Mouse (Mus musculus) left cerebral cortex, adult 18-20 months (tissue): Measurements from ENCODE around the gene Adgrl2. TPM values are rescaled to one million over a fixed set of nuclear protein-coding genes. Genes with fewer than 3 reads are reported as not detected.

Source experiments
- DNase-seq, 2 experiments: peaks; one replicate each; pipeline ENCODE4 v3.0.0; 2021 to 2022; ENCODE audit warnings: low spot score in 2 of 2, mixed read lengths in 1 of 2
- total RNA-seq, 2 experiments: library from RNA; stranded (reverse); gene quantifications; 2 replicates each; pipeline ENCODE4 v1.2.3; 2021

The Adgrl2 gene
- total RNA-seq, 2 experiments from 2014 or later = 103 to 109 TPM

- no peak for DNase-seq
Observed at GRCm38 (mm10) chr3:148926330-148926729, 64.0 kb downstream of the Adgrl2 start.

GRCm38 (mm10) chr3:148922618-148923095 is 67.7 kb downstream of the Adgrl2 start:
- peak; percentile 57 to 69 for DNase-seq

GRCm38 (mm10) chr3:148921966-148922587 is 68.3 kb downstream of the Adgrl2 start:
- DNase-seq = no peak

GRCm38 (mm10) chr3:148920881-148921280 is 69.5 kb downstream of the Adgrl2 start:
- DNase-seq = no peak

- DNase-seq = no peak
Observed at GRCm38 (mm10) chr3:148918425-148918824, 71.9 kb downstream of the Adgrl2 start.

- DNase-seq = no peak
Observed at GRCm38 (mm10) chr3:148917837-148918236, 72.5 kb downstream of the Adgrl2 start.

GRCm38 (mm10) chr3:148916226-148916625 is 74.1 kb downstream of the Adgrl2 start:
- no peak for DNase-seq

GRCm38 (mm10) chr3:148912944-148913684 is 77.2 kb downstream of the Adgrl2 start:
- DNase-seq = no peak

- no peak for DNase-seq
Observed at GRCm38 (mm10) chr3:148912536-148912935, 77.8 kb downstream of the Adgrl2 start.

GRCm38 (mm10) chr3:148907873-148908272 is 82.5 kb downstream of the Adgrl2 start:
- no peak for DNase-seq

GRCm38 (mm10) chr3:148907024-148907778 is 83.2 kb downstream of the Adgrl2 start:
- DNase-seq = no peak

GRCm38 (mm10) chr3:148905906-148906779 is 84.2 kb downstream of the Adgrl2 start:
- no peak for DNase-seq

GRCm38 (mm10) chr3:148905435-148905834 is 84.9 kb downstream of the Adgrl2 start:
- DNase-seq = no peak

- no peak for DNase-seq
Observed at GRCm38 (mm10) chr3:148899857-148900256, 90.5 kb downstream of the Adgrl2 start.

GRCm38 (mm10) chr3:148899416-148899815 is 90.9 kb downstream of the Adgrl2 start:
- no peak for DNase-seq

- DNase-seq = no peak
Observed at GRCm38 (mm10) chr3:148898535-148899250, 91.7 kb downstream of the Adgrl2 start.

GRCm38 (mm10) chr3:148896281-148896680 is 94.1 kb downstream of the Adgrl2 start:
- no peak for DNase-seq

GRCm38 (mm10) chr3:148895396-148896109 is 94.8 kb downstream of the Adgrl2 start:
- DNase-seq = no peak

GRCm38 (mm10) chr3:148894867-148895266 is 95.5 kb downstream of the Adgrl2 start:
- DNase-seq = no peak

GRCm38 (mm10) chr3:148887902-148888301 is 102.5 kb downstream of the Adgrl2 start:
- DNase-seq = no peak
